Mouse (Mus musculus) frontal cortex, postnatal 10 days (tissue): ENCODE data around the gene 4930502E18Rik.
"Not testable (repeated sequence)": the region's sequence is repeated elsewhere in the genome, so short reads cannot be mapped to it uniquely, and the experiment has no call there.

ENCODE experiments used
- DNase-seq, 2 experiments: peaks; one replicate each; pipeline ENCODE4 v3.0.0; 2022; ENCODE audit warnings: low spot score in 2 of 2, mixed read lengths in 1 of 2

The 4930502E18Rik gene

GRCm38 (mm10) chrX:53724596-53724995, at the start of gene 4930502E18Rik:
Gene 4930502E18Rik, plus strand, starts transcription at chrX:53724826.
- no peak for DNase-seq

- peak; percentile 14 to 48 for DNase-seq
These were observed 47.7 kb upstream of the 4930502E18Rik start for GRCm38 (mm10) chrX:53676943-53677342.

GRCm38 (mm10) chrX:53682650-53683049, 42.0 kb upstream of the 4930502E18Rik start:
- not testable (repeated sequence) for DNase-seq

DNA sequence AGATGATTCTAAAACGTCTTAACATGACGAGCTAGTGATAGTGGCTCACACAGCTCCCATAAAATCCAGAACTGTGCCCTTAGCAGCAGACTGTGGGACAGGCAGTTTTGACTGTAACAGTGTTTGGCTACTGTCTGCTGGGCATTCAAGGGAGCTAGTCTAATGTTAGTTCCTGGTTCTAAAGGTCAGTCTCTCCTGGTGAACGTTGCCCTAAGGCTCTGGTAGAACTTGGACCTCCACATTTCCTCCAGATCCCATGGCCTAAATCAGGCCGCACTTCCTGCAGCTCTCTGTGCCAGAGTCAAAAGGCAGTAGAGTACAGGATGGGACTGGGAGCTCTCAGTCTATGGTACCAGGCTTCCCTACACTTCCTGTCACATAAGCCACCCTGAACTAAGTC, 40.0 kb upstream of the 4930502E18Rik start:
- DNase-seq, result not testable (repeated sequence)

DNA sequence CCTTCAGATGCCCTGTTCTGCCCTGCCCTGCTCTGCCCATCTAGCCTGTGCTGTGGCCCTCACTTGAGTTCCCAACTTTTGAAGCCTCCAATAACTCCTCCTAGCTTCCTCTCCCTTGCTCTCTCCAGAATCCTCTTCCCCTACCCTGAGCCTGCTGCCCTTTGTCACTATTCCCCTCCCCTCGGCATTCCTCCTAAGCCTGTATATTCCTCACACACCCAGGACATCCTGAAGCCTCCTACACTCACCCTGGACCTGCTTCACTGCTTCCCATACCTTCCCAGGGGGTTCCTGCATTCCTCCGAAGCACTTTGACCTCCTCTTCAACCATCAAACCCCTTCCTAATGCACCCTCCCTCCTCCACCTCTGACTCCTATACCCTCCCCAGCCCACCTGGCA, 32.6 kb upstream of the 4930502E18Rik start:
- no peak for DNase-seq

GRCm38 (mm10) chrX:53693141-53693540, 31.5 kb upstream of the 4930502E18Rik start:
- no peak for DNase-seq

- DNase-seq, result no peak
These were observed 30.4 kb upstream of the 4930502E18Rik start for GRCm38 (mm10) chrX:53694008-53694777.

- no peak for DNase-seq
These were observed 25.4 kb upstream of the 4930502E18Rik start for GRCm38 (mm10) chrX:53699225-53699624.

DNA sequence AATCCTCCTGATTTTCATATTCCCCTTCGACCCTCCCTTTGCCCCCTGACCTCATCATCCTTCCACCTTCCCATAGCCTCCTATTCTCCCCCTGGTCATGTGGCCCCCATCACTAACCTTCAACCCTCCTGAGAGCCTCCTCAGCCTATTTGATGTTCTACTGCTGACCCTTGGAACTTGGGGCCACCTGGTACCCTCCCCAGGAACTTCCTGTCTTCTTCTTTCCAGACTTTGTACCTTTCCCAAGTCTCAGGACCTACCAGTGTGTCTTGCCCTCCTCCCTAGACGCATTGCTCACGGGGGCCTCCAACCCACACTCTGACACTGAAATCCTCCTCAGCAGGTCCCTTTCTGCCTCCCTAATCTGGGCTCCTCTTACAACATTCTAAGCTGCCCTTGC, 22.0 kb upstream of the 4930502E18Rik start:
- no peak for DNase-seq

DNA sequence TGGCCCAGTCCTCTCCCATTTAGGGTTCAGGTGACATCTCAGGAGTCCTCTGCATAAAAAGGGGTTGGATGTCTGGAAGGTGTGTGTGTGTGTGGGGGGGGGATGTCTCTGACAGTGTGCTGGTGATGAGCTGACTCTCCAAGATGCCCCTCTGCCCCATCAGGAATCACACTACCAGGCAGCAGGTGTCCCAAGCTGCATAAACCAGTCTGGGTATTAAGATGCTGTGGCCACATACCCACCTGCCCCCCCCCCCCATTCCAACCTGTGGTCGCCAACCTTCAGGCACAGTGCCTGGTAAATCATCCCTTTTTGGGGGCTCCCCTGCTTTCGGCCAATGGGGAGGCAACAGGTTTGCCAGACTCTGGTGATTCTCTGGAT, 8.7 kb upstream of the 4930502E18Rik start:
- DNase-seq, result no peak

DNA sequence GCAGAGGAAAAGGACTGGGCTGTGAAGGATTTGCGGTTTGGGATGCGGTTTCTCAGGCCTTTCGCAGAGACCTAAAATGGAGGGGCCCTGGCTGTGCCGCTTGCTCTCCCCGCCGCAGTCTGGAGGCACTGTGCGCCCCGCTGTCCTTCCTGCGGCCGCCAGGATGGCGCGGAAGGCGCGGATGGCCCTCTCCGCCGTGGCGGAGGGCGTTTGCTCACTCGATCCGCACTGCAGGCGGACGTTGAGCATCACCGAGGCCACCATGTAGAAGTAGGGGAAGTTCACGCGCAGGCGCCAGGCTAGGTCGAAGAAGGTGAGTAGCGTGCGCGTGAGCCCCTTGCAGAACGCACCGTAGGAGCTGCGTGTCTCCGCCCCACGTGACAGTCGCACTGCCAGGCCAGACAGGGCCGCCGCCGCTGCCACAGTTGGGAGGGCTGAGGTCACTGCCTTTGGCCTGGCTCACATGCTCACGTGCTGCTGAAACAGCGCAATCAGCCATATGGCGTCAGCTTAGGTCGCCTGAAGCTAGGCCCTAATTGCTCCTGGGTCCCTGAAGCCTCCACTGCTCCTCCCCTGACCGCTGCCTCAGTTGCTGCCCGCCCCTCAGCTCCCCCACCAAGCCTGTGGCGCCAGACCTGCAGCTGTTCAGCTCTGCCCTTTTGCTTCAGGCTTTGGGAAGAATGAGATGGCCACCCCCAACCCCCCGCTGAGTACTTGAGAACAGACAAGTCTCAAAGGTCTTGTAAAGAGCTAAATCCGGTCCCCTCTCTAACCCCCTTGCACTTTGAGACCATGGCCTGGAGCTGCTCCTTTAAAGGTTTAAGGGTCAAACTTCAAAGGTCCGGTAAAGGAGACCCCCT, 8.1 kb upstream of the 4930502E18Rik start:
- peak; percentile 14 to 34 for DNase-seq

- DNase-seq, result no peak
These were observed 4.3 kb downstream of the 4930502E18Rik start for GRCm38 (mm10) chrX:53728967-53729366.

DNA sequence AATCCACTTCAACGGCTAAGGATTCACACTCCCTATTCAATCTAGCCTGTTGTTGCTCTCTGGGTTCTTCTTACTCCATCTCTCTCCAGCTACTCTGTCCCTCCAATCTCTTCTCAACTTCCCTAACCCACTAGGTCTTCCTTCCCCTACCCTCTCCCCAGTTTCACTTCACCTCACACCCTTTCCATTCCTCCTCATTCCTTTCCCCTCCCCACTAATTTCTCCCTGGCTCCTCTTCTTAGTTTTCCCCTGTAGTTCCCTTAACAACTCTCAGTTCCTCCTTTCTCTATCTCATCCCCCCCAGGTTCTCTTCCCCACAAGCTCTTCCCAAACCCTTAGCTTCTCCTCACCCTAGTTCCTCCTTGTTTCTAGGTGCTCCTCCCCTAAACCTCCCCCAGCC, 28.2 kb downstream of the 4930502E18Rik start:
- DNase-seq, result no peak

DNA sequence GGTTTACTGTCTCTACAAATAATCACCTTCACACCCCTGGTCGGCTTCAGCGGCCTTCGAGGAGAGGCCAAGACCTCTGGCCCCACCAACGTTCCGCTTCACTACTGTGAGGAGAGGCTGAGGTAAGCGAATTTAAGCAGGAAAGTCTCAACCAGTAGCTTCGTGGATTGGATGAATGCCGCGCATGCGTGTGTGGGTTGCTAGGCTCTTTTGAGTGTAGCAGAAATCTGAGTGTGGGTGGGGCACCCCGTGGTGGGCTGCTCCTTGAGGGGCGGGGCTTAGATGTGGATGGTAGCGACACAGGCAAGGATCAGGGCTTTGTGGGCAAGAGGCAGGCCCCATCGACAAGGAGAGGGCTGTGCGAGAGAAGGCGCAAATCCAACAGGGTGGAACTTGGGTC, 33.1 kb downstream of the 4930502E18Rik start, which contains the start of gene 1700013H16Rik:
Gene 1700013H16Rik, minus strand, starts transcription at position 96 of the 400 bp plus-strand sequence.
- no peak for DNase-seq

DNA sequence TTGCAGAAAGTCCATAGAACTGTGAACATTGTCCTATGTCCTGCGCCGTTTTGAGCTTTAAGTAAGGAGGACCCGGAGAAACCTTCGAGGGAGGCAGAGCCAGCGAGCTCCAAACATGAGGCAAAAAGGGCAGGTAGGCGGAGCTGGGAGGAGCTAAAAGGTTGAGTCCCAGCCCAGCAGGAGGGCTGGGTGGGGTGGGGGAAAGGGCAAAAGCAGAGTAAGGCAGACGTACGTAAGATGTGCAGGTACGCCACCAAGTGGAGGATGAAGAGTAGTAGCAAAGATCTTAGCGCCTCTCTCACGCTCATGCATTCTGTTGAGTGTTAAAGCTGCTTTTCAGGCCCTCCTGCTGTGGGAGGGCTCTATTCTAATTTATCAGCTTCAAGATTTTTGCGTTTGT, 51.6 kb downstream of the 4930502E18Rik start, which contains the start of gene Zfp36l3:
Gene Zfp36l3, minus strand, starts transcription at position 119 of the 400 bp plus-strand sequence.
- DNase-seq, result no peak
